Mouse (Mus musculus) myocyte (in vitro differentiated cells): ENCODE measurements around the gene March6.

Experiments
- CEBPB ChIP-seq: IDR thresholded peaks from 2 replicates; pipeline ENCODE4 v1.6.1; 2011; ENCODE audit warnings: mild to moderate bottlenecking, moderate library complexity; ENCODE audit not compliant: poor library complexity, insufficient read depth, severe bottlenecking
- E2F4 ChIP-seq: IDR thresholded peaks from one replicate; pipeline ENCODE4 v1.6.1; 2011; ENCODE audit warnings: mild to moderate bottlenecking, control low read depth, moderate library complexity; ENCODE audit not compliant: insufficient read depth
- MAX ChIP-seq: IDR thresholded peaks from one replicate; pipeline ENCODE4 v1.6.1; 2011; ENCODE audit warnings: low read depth, mild to moderate bottlenecking, control low read depth
- MYOD1 ChIP-seq, 3 experiments: IDR thresholded peaks; one replicate each; pipeline ENCODE4 v1.6.1; 2011; ENCODE audit warnings: control low read depth in 2 of 3, low read depth in 2 of 3, mild to moderate bottlenecking in 2 of 3, moderate library complexity in 1 of 3; ENCODE audit not compliant: insufficient read length in 2 of 3, control insufficient read depth in 1 of 3
- MYOG ChIP-seq, 3 experiments: IDR thresholded peaks; one replicate each; pipeline ENCODE4 v1.6.1; 2011; ENCODE audit warnings: control low read depth in 2 of 3, low read depth in 2 of 3, mild to moderate bottlenecking in 2 of 3; ENCODE audit not compliant: insufficient read length in 2 of 3, control insufficient read depth in 1 of 3, insufficient read depth in 1 of 3
- POLR2A ChIP-seq: IDR thresholded peaks from one replicate; pipeline ENCODE4 v1.6.1; 2011; ENCODE audit warnings: low read depth, mild to moderate bottlenecking, control low read depth, moderate library complexity; ENCODE audit not compliant: insufficient read length
- POLR2AphosphoS2 ChIP-seq: IDR thresholded peaks from one replicate; pipeline ENCODE4 v1.6.1; 2011; ENCODE audit warnings: low read depth, control low read depth; ENCODE audit not compliant: insufficient read length
- REST ChIP-seq: IDR thresholded peaks from one replicate; pipeline ENCODE4 v1.6.1; 2011; ENCODE audit warnings: mild to moderate bottlenecking, control low read depth, moderate library complexity; ENCODE audit not compliant: insufficient read depth, insufficient read length
- SRF ChIP-seq: IDR thresholded peaks from one replicate; pipeline ENCODE4 v1.6.1; 2011; ENCODE audit warnings: low read depth; ENCODE audit not compliant: control insufficient read depth, insufficient read length
- TCF12 ChIP-seq: IDR thresholded peaks from one replicate; pipeline ENCODE4 v1.6.1; 2011; ENCODE audit warnings: mild to moderate bottlenecking, control low read depth; ENCODE audit not compliant: poor library complexity, insufficient read depth, severe bottlenecking
- USF1 ChIP-seq: IDR thresholded peaks from one replicate; pipeline ENCODE4 v1.6.1; 2011; ENCODE audit warnings: low read depth, mild to moderate bottlenecking, control low read depth, moderate library complexity

- TF ChIP-seq POLR2A = no peak
- TF ChIP-seq REST = no peak
- TF ChIP-seq MYOG (IDR thresholded peaks at IDR 0.05; ENCODE audit: control insufficient read depth in 1 of 3, insufficient read depth in 1 of 3, insufficient read length in 2 of 3, low read depth in 2 of 3) = no peak
- TF ChIP-seq E2F4 = no peak
- TF ChIP-seq MAX = no peak
- TF ChIP-seq TCF12 = no peak
- TF ChIP-seq MYOD1 (IDR thresholded peaks at IDR 0.05; ENCODE audit: control insufficient read depth in 1 of 3, insufficient read length in 2 of 3, low read depth in 2 of 3) = no peak
- no peak for TF ChIP-seq POLR2AphosphoS2
- no peak for TF ChIP-seq USF1
- TF ChIP-seq CEBPB = no peak
- TF ChIP-seq SRF = no peak
These were observed 65.0 kb downstream of the March6 start for GRCm38 (mm10) chr15:31465806-31466205.
